Mouse (Mus musculus) C2C12 (cell line): ENCODE results near the gene Ramp1.

Experiments used
- CEBPB ChIP-seq: IDR thresholded peaks from one replicate; pipeline ENCODE4 v1.6.1; 2011; ENCODE audit warnings: low read depth, mild to moderate bottlenecking, control low read depth, moderate library complexity
- CTCF ChIP-seq: IDR thresholded peaks from one replicate; pipeline ENCODE4 v1.5.1; 2011; ENCODE audit not compliant: control insufficient read depth, insufficient read depth, insufficient read length
- FOSL1 ChIP-seq: IDR thresholded peaks from one replicate; pipeline ENCODE4 v1.8.0; 2011; ENCODE audit warnings: mild to moderate bottlenecking, low read length; ENCODE audit not compliant: poor library complexity, insufficient read depth, severe bottlenecking
- MAX ChIP-seq: IDR thresholded peaks from one replicate; pipeline ENCODE4 v1.6.1; 2011; ENCODE audit warnings: mild to moderate bottlenecking, control low read depth
- MYOD1 ChIP-seq: IDR thresholded peaks from one replicate; pipeline ENCODE4 v1.6.1; 2011; ENCODE audit warnings: low read depth; ENCODE audit not compliant: control insufficient read depth, insufficient read length
- MYOG ChIP-seq: IDR thresholded peaks from one replicate; pipeline ENCODE4 v1.6.1; 2011; ENCODE audit not compliant: control insufficient read depth, insufficient read length; ENCODE audit errors: extremely low read depth
- USF1 ChIP-seq: IDR thresholded peaks from one replicate; pipeline ENCODE4 v1.6.1; 2011; ENCODE audit warnings: low read depth, mild to moderate bottlenecking, control low read depth, moderate library complexity

GRCm38 (mm10) chr1:91206873-91207272, 27.3 kb downstream of the Ramp1 start:
- TF ChIP-seq CTCF (no peak), MYOG (no peak), MAX (no peak), USF1 (no peak), MYOD1 (no peak), CEBPB (no peak), FOSL1 (no peak)
